Mouse (Mus musculus): ENCODE measurements around the gene Tex22.

The Tex22 gene

DNA sequence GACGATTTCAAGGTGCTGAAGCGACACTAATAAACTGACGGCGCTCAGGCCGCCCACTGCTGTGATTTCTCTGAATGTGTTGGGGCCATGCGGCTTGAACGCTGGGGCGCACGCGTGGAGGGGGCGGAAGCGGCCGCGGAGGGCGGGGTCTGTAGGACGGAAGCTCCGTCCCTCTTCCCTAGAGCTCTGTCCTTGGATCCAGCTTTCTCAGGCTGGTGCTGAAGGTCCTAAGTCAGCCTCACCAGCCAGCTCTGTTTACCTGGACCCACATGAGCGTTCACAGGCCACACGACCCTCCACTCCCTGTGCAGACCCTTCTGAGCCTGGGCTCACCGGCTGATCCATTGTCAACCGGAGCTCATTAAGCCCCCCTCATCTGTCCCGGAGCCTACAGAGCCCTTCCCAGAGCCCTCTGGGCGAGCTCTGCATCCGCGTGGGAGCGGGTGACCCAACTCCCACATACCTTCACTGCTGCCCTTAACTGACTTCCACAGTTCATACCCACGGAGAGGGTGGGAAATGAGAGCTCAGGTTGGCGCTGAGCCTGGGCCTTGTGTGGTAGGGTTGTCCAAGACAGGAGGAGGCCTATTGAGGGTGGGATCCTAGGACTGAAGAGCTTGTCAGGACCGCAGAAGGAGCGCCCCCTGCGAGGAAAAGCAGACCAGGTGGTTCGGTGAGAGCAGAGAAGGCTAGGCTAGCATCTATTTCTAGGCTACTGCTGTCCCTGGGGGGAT is at the start of gene Tex22:
Tex22 (plus strand) TSS at position 174 of the 734 bp plus-strand sequence.
- DNase-seq (ENCODE audit: low spot score in 2 of 2), result peak; percentile 77 to 87

DNA sequence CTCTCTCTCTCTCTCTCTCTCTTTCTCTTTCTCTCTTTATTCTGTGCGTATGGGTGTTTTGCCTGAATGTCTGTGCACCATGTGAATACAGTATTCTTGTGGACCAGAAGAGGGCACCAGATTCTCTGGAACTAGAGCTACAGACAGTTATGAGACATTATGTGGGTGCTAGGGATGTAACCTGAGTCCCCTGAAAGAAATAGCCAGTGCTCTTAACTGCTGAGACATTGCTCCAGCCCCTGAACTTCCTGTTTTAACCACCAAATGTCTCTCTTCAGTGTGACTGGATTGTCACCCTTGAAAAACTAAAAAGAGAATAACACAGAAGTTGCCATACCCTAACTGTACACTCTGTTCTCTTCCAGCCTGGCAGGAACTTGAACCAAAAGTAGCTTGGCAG is 47.7 kb upstream of the Tex22 start:
- no peak for DNase-seq (ENCODE audit: low spot score in 2 of 2)

DNA sequence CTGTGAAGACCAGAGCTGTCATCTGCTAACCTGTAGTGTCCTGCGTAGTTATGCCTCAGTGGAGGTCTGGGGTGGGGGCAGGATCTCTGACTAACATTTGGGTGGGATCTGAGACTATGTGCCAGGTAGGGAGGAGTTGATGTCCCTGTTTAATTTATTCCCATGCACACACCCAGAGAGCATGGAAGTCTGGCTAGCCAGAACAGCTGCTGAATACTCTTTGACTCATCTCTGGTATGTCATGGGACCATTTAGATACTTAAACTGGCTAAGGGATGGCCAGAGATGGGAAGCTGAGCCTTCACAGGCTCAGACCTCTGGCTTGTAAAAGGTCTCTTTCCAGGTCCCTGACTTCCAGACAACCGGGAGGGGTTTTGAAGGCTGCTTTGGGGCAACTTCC is 46.8 kb upstream of the Tex22 start:
- DNase-seq (ENCODE audit: low spot score in 2 of 2), result no peak

DNA sequence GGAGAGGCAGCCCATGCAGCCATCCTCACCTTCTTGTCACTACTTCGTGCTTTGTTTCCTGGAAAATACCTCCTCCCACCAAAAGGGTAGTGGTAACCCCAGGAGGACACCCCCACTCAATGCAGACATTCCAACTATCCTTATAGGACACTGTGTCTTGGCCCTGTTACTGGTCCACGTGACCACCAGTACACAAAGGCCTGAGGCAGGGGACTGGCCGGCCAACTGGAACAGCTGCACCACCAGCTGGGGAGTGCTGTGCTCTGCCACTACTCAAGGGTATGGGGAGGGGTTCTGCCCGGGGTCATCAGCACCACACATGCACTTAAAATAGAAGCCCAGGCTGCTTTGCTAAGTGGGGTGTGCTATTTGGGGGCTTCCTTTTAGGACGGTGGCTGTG is 46.2 kb upstream of the Tex22 start:
- DNase-seq (ENCODE audit: low spot score in 2 of 2), result no peak

DNA sequence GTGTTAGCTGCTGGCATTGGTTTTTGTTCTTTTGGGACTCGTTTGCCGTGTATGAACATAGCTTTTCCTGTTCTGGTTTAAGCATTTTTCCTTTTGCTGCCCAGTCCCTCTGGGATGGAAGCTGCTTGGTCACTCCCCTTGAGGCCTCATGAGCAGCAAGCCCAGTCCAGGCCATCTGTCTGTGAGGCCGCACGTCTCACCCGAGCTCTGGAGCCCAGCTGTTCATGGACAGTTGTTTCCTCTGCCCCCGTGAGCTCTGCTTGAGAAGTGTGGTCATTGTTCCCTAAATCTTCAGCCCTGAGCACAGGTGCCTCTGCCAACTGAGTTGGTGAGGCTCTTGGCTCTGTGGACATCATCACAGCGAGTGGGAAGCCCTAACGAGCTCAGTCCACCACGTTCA is 45.4 kb upstream of the Tex22 start:
- no peak for DNase-seq (ENCODE audit: low spot score in 2 of 2)

DNA sequence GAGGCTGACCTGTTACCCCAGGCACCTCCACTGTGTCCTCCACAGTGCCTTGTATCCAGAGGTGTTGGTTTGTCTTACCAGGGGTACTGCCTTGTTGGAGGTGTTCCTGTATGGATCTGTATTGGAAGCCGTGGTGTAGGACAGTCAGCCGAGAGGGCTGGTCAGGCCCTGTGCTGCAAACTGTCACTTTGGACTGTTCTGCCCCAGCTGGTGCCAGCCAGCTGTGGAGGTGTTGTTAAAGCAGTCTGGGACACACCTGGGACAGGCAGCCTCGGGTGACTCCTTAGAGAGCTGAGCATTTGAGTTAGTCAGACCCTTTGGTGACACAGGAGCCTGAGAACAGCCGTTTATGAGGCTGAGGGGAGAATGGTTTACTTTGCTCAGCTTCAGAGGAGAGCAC is 44.3 kb upstream of the Tex22 start:
- no peak for DNase-seq (ENCODE audit: low spot score in 2 of 2)

DNA sequence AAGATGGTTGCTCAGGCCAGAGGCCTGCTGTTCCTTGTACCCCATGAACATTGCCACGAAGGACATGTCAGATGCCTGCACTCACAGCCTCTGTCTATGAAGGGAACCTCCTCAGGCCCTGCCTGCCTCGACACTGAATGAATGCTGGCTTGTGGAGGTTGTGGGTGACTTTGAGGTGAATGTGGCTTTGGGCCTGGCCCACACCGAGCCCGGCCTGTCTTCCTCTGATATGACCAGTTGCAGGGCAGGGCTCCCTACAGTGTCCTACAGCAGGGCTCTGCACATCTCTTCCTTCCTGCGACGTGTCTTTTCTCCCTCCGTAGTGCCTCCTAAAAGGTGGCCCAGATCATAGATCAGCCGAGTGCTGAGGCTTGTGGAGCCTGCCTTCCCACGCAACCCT is 43.3 kb upstream of the Tex22 start:
- peak; percentile 69 to 82 for DNase-seq (ENCODE audit: low spot score in 2 of 2)

DNA sequence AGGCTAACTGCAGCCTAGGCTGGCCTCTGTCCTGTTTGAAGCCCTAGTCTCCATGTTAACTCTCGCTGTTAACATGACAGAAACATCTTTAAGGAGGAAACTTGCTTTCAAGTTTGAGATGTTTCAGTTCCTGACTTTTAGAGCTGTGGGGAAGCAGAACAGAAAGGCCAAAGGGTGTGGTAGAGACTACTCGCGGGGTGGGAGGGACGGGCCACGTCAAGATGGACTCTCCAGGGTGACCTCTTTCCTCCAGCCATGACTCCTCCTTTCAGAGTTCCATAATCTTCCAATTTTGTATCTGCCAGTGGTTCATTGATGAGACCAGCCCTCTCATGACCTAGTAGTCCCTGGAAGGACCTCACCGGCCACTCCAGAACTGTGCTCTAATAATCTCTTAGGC is 42.9 kb upstream of the Tex22 start:
- DNase-seq (ENCODE audit: low spot score in 2 of 2), result no peak

DNA sequence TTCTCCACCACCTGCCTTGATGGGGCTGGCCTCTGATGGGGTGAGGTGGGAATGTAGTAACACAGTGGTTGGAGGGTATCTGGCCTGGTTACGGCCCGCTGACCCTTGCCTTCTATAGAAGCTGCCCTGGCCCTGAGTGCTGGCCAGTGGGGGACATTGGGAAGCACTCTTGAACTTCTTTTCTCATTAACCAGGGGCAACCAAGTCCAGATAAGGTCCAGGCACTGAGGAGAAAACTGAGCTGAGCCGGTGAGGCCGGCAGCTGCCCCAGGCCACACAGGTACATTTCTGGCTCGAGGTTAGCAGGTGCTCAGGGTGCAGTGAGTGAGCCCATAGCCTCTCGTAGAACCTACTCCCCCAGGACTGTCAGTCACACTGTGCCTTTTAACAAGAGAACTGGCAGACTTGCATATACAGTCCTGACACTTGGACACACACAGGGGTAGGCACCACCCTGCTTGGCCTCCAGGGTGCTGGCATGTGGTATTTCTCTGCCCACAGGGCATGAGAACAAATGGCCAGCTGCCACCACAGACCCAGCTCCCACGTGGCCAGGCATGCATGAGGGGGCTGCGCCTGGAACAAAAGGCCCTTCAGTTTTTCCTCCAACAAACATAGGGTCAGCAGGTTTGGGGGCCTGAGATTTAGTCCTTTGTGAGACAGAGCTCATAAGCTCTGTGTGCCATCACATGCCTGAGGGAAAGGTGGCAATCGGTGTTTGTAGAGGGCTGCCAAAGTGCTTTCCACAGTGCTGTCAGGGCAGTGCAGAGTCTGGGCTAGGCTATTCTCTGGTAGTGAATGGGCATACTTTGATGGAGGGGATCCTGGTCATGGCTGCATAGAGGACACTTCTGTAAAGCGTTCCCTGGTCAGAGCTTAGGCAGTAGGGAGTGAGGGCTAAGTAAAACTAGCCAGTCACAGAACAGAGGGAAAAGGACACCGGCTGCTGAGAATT is 41.7 kb upstream of the Tex22 start:
- DNase-seq (ENCODE audit: low spot score in 2 of 2), result no peak

DNA sequence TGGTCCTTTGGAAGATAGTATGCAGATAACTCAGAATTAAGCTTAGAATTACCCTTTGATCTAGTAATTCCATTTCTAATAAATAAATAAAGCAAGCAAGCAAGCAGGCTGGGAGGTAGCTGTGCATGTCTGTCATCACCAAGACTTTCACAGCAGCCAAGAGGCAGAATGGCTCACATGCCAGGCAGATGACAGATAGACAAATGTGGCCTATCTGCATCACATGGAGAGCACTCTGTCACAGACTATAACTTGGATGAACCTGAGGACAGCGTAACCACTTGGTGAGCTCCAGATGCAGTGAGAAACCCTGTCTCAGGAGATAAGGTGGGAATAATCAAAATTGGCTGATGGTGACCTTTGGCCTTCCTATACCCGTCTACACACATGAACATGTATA is 39.2 kb upstream of the Tex22 start:
- no peak for DNase-seq (ENCODE audit: low spot score in 2 of 2)

DNA sequence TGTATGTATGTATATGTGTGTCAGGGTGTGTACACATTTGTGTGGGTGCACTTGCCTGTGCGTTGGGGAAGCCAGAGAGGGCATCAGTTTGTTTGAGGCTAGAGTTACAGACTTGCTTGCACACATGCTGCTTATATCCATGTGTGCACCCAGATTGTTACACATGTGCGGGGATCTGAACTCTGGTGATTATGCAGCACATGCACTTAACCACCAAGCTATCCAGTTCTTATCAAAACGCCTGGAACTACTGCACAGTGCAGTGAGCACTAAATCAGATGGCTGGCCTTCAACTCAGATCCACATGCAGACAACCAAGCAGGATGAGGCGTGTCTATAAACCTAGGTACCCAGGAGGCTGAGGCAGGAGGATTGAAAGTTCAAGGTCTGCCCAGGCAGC is 37.3 kb upstream of the Tex22 start:
- DNase-seq (ENCODE audit: low spot score in 2 of 2), result no peak

DNA sequence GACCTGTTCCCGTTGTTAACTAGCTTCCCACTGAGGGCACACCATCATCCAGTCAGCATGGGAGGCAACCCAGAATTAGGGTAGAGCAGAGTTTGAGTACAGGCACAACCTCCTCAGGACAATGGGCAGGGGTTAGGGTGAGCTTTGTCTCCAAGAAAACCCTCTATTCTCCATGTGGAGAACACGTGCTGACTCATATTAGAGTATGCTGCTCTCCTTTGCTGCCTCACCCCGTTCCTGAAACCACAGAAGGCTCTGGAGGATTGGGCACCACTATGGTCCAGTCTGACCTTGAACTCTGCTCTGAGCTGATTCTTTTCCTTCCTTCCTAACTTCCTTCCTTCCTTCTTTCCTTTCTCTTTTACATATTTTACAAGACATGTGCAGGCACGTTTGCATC is 35.9 kb upstream of the Tex22 start:
- no peak for DNase-seq (ENCODE audit: low spot score in 2 of 2)

DNA sequence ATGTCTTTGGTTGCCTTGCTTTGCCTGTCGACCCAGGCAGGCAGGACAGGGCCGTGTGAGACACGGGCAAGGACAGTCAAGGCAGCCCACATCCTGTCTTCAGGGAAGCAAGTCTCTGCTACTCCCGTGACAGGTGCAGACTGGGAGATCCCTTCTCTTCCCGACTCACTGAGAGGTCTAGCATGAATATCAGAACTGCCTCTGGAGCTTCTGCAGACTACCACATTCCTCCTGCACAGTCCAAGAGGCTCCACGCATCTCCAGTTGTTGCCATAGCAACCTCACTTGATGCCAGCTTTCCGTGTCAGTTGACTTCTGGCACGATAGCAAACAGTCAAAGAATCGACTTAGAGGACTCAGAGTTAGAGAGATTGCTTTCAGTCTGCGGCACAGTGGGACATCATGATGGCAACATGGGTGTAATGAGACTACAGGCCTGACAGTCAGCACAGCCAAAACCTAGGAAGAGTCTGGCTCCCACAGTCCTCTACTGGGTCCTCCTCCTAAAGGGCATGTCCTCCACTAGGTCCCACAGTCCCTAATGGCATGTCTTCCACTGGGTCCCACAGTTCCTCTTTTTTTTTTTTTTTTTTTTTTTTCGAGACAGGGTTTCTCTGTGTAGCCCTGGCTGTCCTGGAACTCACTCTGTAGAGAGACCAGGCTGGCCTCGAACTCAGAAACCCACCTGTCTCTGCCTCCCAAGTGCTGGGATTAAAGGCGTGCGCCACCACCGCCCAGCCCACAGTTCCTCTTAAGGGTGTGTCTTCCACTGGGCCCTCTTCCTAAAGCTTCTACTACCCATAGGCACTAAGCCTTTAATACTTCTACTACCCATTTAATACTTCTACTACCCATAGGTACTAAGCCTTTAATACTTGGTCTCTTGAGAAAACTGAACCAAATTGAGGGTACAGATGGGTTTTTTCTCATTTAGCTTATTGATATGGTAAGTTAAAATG is 32.5 kb upstream of the Tex22 start:
- no peak for DNase-seq (ENCODE audit: low spot score in 2 of 2)

DNA sequence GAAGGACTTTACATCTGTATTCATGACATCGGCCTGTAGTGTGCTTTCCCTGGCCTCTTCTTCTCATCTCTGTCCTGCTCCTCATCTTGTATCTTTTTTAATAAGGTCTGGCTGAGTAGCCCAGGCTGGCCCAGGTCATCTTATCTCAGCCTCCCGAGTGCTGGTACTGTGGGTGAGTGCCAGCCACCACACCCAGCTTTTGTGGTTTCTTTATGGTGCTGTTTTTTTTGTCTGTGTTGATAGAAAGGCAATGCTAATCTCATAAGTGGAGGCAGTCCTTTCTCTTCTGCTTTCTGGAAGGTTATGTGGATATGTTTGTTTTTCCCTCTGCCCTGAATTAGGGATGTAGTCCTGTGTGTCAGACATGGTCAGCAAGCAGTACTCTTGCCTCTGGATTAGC is 31.8 kb upstream of the Tex22 start:
- DNase-seq (ENCODE audit: low spot score in 2 of 2), result peak in 1 of 2 experiments; percentile 54

DNA sequence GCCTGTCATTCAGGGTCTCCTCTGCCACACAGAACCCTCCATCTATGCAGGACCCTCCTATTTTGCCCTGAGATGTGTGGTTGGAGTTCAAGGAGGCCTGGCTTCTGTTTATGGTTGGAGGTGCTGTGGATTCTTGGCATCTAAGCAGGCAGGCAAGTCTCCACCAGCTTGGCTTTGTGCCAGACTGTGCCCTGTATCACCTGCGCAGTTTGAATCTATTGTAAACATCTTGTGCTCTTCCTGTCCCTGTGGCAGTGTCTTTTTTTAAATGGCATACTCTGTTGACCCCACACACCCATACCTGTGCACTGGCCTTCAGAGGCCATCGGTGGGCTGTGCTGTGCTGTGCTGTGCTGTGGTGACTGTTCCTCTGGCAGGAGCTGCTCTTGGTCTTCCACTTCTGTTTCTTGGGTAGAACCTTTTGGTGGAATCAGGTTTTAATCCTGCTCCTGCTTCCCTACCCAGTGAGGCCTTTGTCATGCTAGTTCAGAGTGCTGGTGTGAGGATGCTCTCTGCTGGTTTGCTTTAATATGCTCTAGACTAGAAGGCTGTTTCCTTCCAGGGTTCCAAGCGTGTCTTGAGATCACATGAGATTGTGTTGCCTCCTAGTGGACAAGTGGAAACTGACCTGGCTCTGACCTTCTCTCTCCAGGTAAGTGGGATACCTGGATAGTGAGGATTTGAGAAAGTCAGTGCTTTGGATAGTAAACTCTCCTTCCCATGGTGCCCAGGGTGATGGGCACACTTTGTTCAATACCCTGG is 29.2 kb upstream of the Tex22 start:
- peak; percentile 55 to 75 for DNase-seq (ENCODE audit: low spot score in 2 of 2)

DNA sequence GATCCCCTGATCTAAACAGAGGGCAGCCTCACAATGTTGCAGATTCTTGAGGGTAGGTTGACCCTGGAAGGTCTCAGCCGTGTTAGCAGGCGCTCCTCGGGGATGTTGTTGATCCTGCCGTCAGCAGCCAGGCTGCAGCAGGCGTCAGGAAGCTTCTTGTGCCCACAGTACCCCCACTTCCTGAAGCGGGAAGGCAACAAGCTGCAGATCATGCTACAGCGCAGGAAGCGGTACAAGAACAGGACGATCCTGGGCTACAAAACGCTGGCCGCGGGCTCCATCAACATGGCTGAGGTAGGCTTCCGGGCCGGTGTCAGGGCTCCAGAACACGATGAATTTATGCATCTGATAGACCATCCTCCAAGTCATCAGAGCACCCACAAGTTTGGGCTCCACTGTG is 27.4 kb upstream of the Tex22 start:
- DNase-seq (ENCODE audit: low spot score in 2 of 2), result no peak

DNA sequence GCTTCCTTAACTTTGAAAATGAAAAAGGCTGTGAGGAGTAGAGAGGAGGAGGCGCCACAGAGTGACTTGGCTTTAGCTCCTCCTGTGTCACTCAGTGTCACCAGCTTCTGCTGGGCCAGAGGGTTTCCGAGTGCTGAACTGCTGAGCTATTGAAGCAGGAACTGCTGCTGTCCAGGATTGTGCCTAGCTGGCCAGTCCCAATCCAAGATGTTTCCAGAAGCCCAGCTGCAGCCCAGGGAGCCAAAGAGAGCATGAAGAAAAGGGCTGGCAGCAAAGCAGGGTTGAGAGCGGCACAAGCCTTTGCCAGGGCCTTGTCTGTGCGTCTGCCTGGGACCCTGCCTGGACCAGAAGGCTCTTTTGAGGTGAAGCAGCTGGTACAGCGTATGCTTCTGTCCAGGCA is 26.2 kb upstream of the Tex22 start:
- DNase-seq (ENCODE audit: low spot score in 2 of 2), result no peak

DNA sequence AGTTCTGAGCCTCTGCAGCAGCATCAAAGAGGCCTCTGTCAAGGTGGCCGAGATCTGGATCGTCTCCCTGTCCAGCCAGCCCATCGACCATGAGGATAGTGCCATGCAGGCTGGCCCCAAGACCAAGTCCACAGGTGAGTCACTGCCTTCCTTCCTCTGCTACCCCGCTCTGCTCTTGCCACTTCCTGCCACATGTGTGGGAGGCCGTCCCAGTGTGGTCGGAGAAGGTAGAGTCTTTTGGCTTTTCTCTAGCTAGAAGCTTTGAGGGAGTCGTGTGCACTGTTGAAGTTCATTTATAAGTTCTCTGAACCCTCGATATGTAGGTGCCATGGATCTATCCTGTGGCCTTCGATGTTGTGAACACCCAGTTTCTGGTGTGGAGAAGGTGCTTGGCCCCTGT is 24.5 kb upstream of the Tex22 start:
- DNase-seq (ENCODE audit: low spot score in 2 of 2), result no peak

DNA sequence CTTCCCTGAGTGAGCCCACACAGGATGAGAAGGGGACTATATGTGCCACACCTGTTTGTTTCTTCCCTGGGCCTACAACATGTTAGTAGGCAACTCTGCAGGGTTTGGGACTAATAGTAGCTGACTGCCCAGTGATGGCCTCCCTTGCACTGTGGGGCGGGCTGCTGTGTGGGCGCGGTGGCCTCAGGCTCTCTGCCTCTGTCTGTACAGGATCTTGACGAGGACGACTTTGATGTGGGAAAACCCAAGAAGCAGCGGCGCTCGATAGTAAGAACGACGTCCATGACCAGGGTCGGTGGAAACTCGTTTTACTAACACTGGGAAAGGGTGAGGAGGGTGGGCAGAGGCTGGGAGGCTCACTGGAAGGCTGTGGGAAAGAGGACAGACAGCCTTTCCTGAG is 23.6 kb upstream of the Tex22 start:
- no peak for DNase-seq (ENCODE audit: low spot score in 2 of 2)

DNA sequence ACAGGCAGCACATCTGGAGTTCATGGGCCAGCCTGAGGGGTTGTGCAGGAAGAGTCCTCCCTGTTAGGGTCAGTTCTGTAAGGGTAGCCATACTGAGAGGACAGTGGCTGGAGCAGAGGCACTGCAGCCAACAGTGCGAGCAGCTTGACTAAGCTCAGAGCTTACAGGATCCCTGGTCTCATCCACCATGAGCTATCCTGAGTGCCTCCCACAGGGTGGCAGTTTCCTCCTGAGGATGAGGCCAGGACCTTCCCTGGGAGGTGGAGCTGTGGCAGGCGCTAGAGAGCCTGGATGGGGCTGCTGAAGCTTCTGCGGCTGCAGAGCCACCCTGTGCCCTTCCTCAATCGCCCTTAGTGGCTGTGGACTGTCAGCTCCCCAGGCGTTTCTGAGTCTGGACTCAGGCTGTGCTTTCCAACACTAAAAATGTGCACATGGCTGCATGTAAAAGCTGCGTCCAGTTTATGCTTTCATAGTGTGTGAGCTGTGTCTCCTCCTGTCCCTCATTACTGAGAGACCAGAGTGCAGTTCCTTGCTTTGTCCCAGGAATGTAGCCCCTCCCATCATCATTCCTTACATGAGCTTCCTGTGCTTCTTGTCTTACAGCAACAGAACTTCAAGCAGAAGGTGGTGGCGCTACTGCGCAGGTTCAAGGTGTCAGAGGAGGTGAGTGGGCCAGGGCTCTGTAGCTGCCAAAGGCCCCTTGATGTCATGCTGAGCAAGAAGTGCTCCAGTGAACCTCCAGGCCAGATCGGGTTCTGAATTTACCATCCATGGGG is 22.5 kb upstream of the Tex22 start:
- DNase-seq (ENCODE audit: low spot score in 2 of 2), result no peak

Data from spleen, postnatal 4 days (tissue).